24 mouse cellular contexts compared by ENCODE assay signal in genomic region chr5:123023049-123023448, GRCm38 (mm10). TPM values are rescaled to one million over a fixed set of nuclear protein-coding genes. Genes with fewer than 3 reads are reported as not detected.
A peak's percentile ranks its signal among the peaks of the same experiment; 100 is the strongest.
DNase-seq lines count a peak whose midpoint lies in the region; ATAC-seq and TF ChIP-seq lines count a peak whose summit lies in the region.
"Had no signal": no experiment of that assay in that cellular context is flagged by ENCODE, and none has a peak within 500 bp of the region (broad histone marks: within the 10 kb centered on the region; RNA-seq: fewer than 3 reads in every experiment).

No protein-coding gene starts in this region.

- H3K27me3 ChIP-seq in heart, adult 2 months (ENCODE audit: control insufficient read depth, insufficient read depth, low read length), result no peaks in the 10 kb centered on the region
- no peaks in the 10 kb centered on the region for H3K27me3 ChIP-seq in heart, embryonic 10.5 days (ENCODE audit: insufficient read depth, poor library complexity, severe bottlenecking)
- no peaks in the 10 kb centered on the region for H3K27me3 ChIP-seq in lung, postnatal 0 days (replicated peaks; ENCODE audit: insufficient read depth, low read length)
- no peaks in the 10 kb centered on the region for H3K27me3 ChIP-seq in forebrain, embryonic 15.5 days
- H3K27me3 ChIP-seq: embryonic facial prominence, embryonic 15.5 days; limb, embryonic 15.5 days; neural tube, embryonic 13.5 days; stomach, embryonic 15.5 days had no signal

- DNase-seq in heart, adult 2 months, result no peak
- no peak for DNase-seq in heart, embryonic 10.5 days (ENCODE audit: low spot score)
- peak; percentile 68 to 78 for DNase-seq in kidney, adult 8-10 months
- DNase-seq in kidney, postnatal 14 days, result no peak
- DNase-seq in 416B (ENCODE audit: low read depth), result peak; percentile 35
- DNase-seq in lung, postnatal 0 days (ENCODE audit: low spot score), result peak; percentile 53
- no peak for DNase-seq in cerebellum, adult 11 months
- DNase-seq: B cell, adult 2 months; cerebellum, postnatal 10 days; gastrocnemius, postnatal 14 days; lung, embryonic 14.5 days; thymus, adult 2 months had no signal

- no peak for TF ChIP-seq EP300 in heart, adult 2 months (IDR thresholded peaks at IDR 0.05; ENCODE audit: insufficient read depth, low read depth, low read length)
- no peak for TF ChIP-seq EP300 in lung, postnatal 0 days (IDR thresholded peaks at IDR 0.05)

- H3K79me2 ChIP-seq in heart, adult 2 months (replicated peaks; ENCODE audit: control insufficient read depth, insufficient read depth, low read length), result peaks cover 2% of the 10 kb centered on the region

- H3K36me3 ChIP-seq in heart, adult 2 months (ENCODE audit: control insufficient read depth, insufficient read depth, low read length), result peaks cover 6% of the 10 kb centered on the region; the same call in 1 of the 2 replicates
- H3K36me3 ChIP-seq in heart, embryonic 10.5 days, result peaks cover 18% of the 10 kb centered on the region; the same call in 1 of the 2 replicates
- H3K36me3 ChIP-seq in lung, postnatal 0 days (ENCODE audit: insufficient read depth, low read length), result no peaks in the 10 kb centered on the region
- H3K36me3 ChIP-seq in forebrain, embryonic 15.5 days, result no peaks in the 10 kb centered on the region
- H3K36me3 ChIP-seq: embryonic facial prominence, embryonic 15.5 days; forebrain, embryonic 10.5 days; limb, embryonic 15.5 days; neural tube, embryonic 13.5 days; stomach, embryonic 15.5 days had no signal

- no peak overlapping the region for H3K4me2 ChIP-seq in lung, postnatal 0 days (replicated peaks; ENCODE audit: low read depth, low read length)
- no peak overlapping the region for H3K4me2 ChIP-seq in forebrain, embryonic 15.5 days (replicated peaks)
- H3K4me2 ChIP-seq: embryonic facial prominence, embryonic 15.5 days; limb, embryonic 15.5 days; lung, embryonic 14.5 days; neural tube, embryonic 13.5 days; stomach, embryonic 15.5 days had no signal

- no peaks in the 10 kb centered on the region for H3K9me3 ChIP-seq in heart, embryonic 10.5 days
- H3K9me3 ChIP-seq in lung, postnatal 0 days (ENCODE audit: low read length), result no peaks in the 10 kb centered on the region
- H3K9me3 ChIP-seq in forebrain, embryonic 15.5 days, result no peaks in the 10 kb centered on the region
- H3K9me3 ChIP-seq: embryonic facial prominence, embryonic 15.5 days; forebrain, embryonic 10.5 days; limb, embryonic 15.5 days; neural tube, embryonic 13.5 days; stomach, embryonic 15.5 days had no signal

- TF ChIP-seq POLR2A in heart, adult 2 months (IDR thresholded peaks at IDR 0.05; ENCODE audit: insufficient read depth, low read depth, low read length), result no peak

- H3K27ac ChIP-seq in heart, adult 2 months, result peak overlapping the region; percentile 34
- no peak overlapping the region for H3K27ac ChIP-seq in heart, embryonic 10.5 days
- no peak overlapping the region for H3K27ac ChIP-seq in lung, postnatal 0 days (ENCODE audit: low read length)
- no peak overlapping the region for H3K27ac ChIP-seq in forebrain, embryonic 15.5 days (replicated peaks)
- H3K27ac ChIP-seq: embryonic facial prominence, embryonic 15.5 days; forebrain, embryonic 10.5 days; limb, embryonic 15.5 days; neural tube, embryonic 13.5 days; stomach, embryonic 15.5 days had no signal

- TF ChIP-seq CTCF in heart, adult 2 months (IDR thresholded peaks at IDR 0.05), result no peak
- TF ChIP-seq CTCF in lung, postnatal 0 days (IDR thresholded peaks at IDR 0.05), result no peak

- WGBS in heart, adult 2 months, result 53% methylated on average over 6 of the region's 6 CpGs
- WGBS in heart, embryonic 10.5 days, result 76% methylated on average over 6 of the region's 6 CpGs
- WGBS in lung, postnatal 0 days, result 61% methylated on average over 6 of the region's 6 CpGs
- WGBS in forebrain, embryonic 15.5 days, result 83% methylated on average over 6 of the region's 6 CpGs

- H3K9ac ChIP-seq in heart, adult 2 months (ENCODE audit: low read depth, low read length), result no peak overlapping the region
- H3K9ac ChIP-seq in lung, postnatal 0 days (replicated peaks; ENCODE audit: low read depth), result no peak overlapping the region
- H3K9ac ChIP-seq in forebrain, embryonic 15.5 days (replicated peaks), result no peak overlapping the region
- H3K9ac ChIP-seq: embryonic facial prominence, embryonic 15.5 days; limb, embryonic 15.5 days; lung, embryonic 14.5 days; neural tube, embryonic 13.5 days; stomach, embryonic 15.5 days had no signal

- no peak overlapping the region for H3K4me3 ChIP-seq in heart, adult 2 months
- H3K4me3 ChIP-seq in heart, embryonic 10.5 days, result no peak overlapping the region
- no peak overlapping the region for H3K4me3 ChIP-seq in lung, postnatal 0 days (ENCODE audit: low read depth, low read length)
- no peak overlapping the region for H3K4me3 ChIP-seq in forebrain, embryonic 15.5 days
- H3K4me3 ChIP-seq: embryonic facial prominence, embryonic 15.5 days; forebrain, embryonic 10.5 days; limb, embryonic 15.5 days; neural tube, embryonic 13.5 days; stomach, embryonic 15.5 days had no signal

- intact Hi-C loops in heart, adult 2 months (cut with DNase I), result no loop called here

- peaks cover 23% of the 10 kb centered on the region for H3K4me1 ChIP-seq in heart, adult 2 months (ENCODE audit: control insufficient read depth, insufficient read depth, low read length)
- peaks cover 40% of the 10 kb centered on the region for H3K4me1 ChIP-seq in heart, embryonic 10.5 days
- peaks cover 11% of the 10 kb centered on the region for H3K4me1 ChIP-seq in lung, postnatal 0 days (ENCODE audit: insufficient read depth, low read depth, low read length)
- H3K4me1 ChIP-seq in forebrain, embryonic 15.5 days, result peaks cover 24% of the 10 kb centered on the region

- ATAC-seq in lung, postnatal 0 days, result no peak
- no peak for ATAC-seq in forebrain, embryonic 15.5 days (replicated peaks)
- ATAC-seq: hindbrain, embryonic 16.5 days; intestine, postnatal 0 days had no signal

RNA-seq across cellular contexts. Expression of gene Orai1, which starts 8.2 kb away (rescaled TPM):
- total RNA-seq in heart, adult 2 months (2021), result 10 to 100 TPM; 11.7 to 15.8 TPM
- 39.0 and 42.8 TPM in 2 replicates for polyA plus RNA-seq in heart, adult 2 months (2012; rRNA removed)
- 13.4 and 14.4 TPM in 2 replicates for polyA plus RNA-seq in heart, embryonic 10.5 days (2016; fragmentation: Nextera tagmentation; extraction: Ambion mirVana)
- polyA plus RNA-seq in lung, postnatal 0 days (2015; fragmentation: Nextera tagmentation; extraction: Ambion mirVana), result 54.7 and 55.2 TPM in 2 replicates
- polyA plus RNA-seq in forebrain, embryonic 15.5 days (2015; fragmentation: Nextera tagmentation; extraction: Ambion mirVana), result 14.0 and 14.9 TPM in 2 replicates

RNA-seq across cellular contexts. Expression of gene Morn3, which starts 23.8 kb away (rescaled TPM):
- total RNA-seq in heart, adult 2 months (2021), result not detected
- not detected in 2 replicates for polyA plus RNA-seq in heart, adult 2 months (2012; rRNA removed)
- polyA plus RNA-seq in heart, embryonic 10.5 days (2016; fragmentation: Nextera tagmentation; extraction: Ambion mirVana), result not detected in 2 replicates
- 5.3 and 8.3 TPM in 2 replicates for polyA plus RNA-seq in lung, postnatal 0 days (2015; fragmentation: Nextera tagmentation; extraction: Ambion mirVana)
- 1.1 and 2.2 TPM in 2 replicates for polyA plus RNA-seq in forebrain, embryonic 15.5 days (2015; fragmentation: Nextera tagmentation; extraction: Ambion mirVana)
- total RNA-seq: adrenal gland, postnatal 4 days; gastrocnemius, postnatal 14 days; midbrain, postnatal 0 days had no signal
- polyA plus RNA-seq: heart, embryonic 14.5 days; intestine, postnatal 0 days; lung, embryonic 14.5 days; spleen, adult 2 months had no signal

RNA-seq across cellular contexts. Expression of gene Kdm2b, which starts 33.4 kb away (rescaled TPM):
- 10 to 100 TPM; 12.5 to 14.6 TPM for total RNA-seq in heart, adult 2 months (2021)
- 8.2 and 14.4 TPM in 2 replicates for polyA plus RNA-seq in heart, adult 2 months (2012; rRNA removed)
- 35.5 and 47.1 TPM in 2 replicates for polyA plus RNA-seq in heart, embryonic 10.5 days (2016; fragmentation: Nextera tagmentation; extraction: Ambion mirVana)
- 12.2 and 13.7 TPM in 2 replicates for polyA plus RNA-seq in lung, postnatal 0 days (2015; fragmentation: Nextera tagmentation; extraction: Ambion mirVana)
- 138 and 141 TPM in 2 replicates for polyA plus RNA-seq in forebrain, embryonic 15.5 days (2015; fragmentation: Nextera tagmentation; extraction: Ambion mirVana)

RNA-seq across cellular contexts. Expression of gene Tmem120b, which starts 45.2 kb away (rescaled TPM):
- total RNA-seq in heart, adult 2 months (2021), result 10 to 100 TPM in 1 of 2 experiments, 1 to 10 TPM in 1; 6.6 to 10.4 TPM
- 10.3 and 10.5 TPM in 2 replicates for polyA plus RNA-seq in heart, adult 2 months (2012; rRNA removed)
- polyA plus RNA-seq in heart, embryonic 10.5 days (2016; fragmentation: Nextera tagmentation; extraction: Ambion mirVana), result 13.6 and 14.3 TPM in 2 replicates
- 11.9 and 12.2 TPM in 2 replicates for polyA plus RNA-seq in lung, postnatal 0 days (2015; fragmentation: Nextera tagmentation; extraction: Ambion mirVana)
- polyA plus RNA-seq in forebrain, embryonic 15.5 days (2015; fragmentation: Nextera tagmentation; extraction: Ambion mirVana), result 16.0 and 16.9 TPM in 2 replicates

Comparison
In these comparisons a context has a peak if more than half of its experiments do, and no peak if none do; other contexts are left out.
1. DNase-seq: peak in kidney, adult 8-10 months (2 of 2), 416B (single experiment) and lung, postnatal 0 days (single experiment); none in heart, adult 2 months (0 of 2), heart, embryonic 10.5 days (single experiment), kidney, postnatal 14 days (single experiment) and cerebellum, adult 11 months (single experiment).